Mouse (Mus musculus): Measurements from ENCODE around the gene Ugt1a5. TPM values are rescaled to one million over a fixed set of nuclear protein-coding genes. Genes with fewer than 3 reads are reported as not detected.

Ugt1a5 gene
- polyA plus RNA-seq, 1 experiment from 2014 or later = not detected

GRCm38 (mm10) chr1:88246386-88246785 lies 80.6 kb downstream of the Ugt1a5 start:
- WGBS = 37% methylated on average over 6 of the region's 6 CpGs
- no peak overlapping the region for H3K4me3 ChIP-seq
- no peak for ATAC-seq (ENCODE audit: insufficient number of reproducible peaks, low FRiP score)
- no peak overlapping the region for H3K4me2 ChIP-seq
- H3K9ac ChIP-seq = no peak overlapping the region
- no peaks in the 10 kb centered on the region for H3K4me1 ChIP-seq (replicated peaks)
- peaks cover 93% of the 10 kb centered on the region for H3K9me3 ChIP-seq (replicated peaks)
- H3K27ac ChIP-seq (ENCODE audit: poor library complexity, severe bottlenecking) = no peak overlapping the region
- no peaks in the 10 kb centered on the region for H3K27me3 ChIP-seq (replicated peaks)
- no peaks in the 10 kb centered on the region for H3K36me3 ChIP-seq

GRCm38 (mm10) chr1:88247660-88248059 lies 81.8 kb downstream of the Ugt1a5 start:
- WGBS = 40% methylated on average over 2 of the region's 2 CpGs
- Histone ChIP-seq H3K4me1 (replicated peaks) (no peaks in the 10 kb centered on the region), H3K9me3 (replicated peaks) (peaks cover 95% of the 10 kb centered on the region), H3K27ac (ENCODE audit: poor library complexity, severe bottlenecking) (no peak overlapping the region), H3K9ac (no peak overlapping the region), H3K27me3 (replicated peaks) (no peaks in the 10 kb centered on the region), H3K4me3 (no peak overlapping the region), H3K36me3 (no peaks in the 10 kb centered on the region), H3K4me2 (no peak overlapping the region)
- ATAC-seq (ENCODE audit: insufficient number of reproducible peaks, low FRiP score) = no peak

- Histone ChIP-seq H3K4me3 (no peak overlapping the region), H3K27me3 (replicated peaks) (no peaks in the 10 kb centered on the region), H3K4me1 (replicated peaks) (no peaks in the 10 kb centered on the region), H3K4me2 (no peak overlapping the region), H3K9ac (no peak overlapping the region), H3K9me3 (replicated peaks) (peaks cover 96% of the 10 kb centered on the region), H3K27ac (ENCODE audit: poor library complexity, severe bottlenecking) (no peak overlapping the region), H3K36me3 (no peaks in the 10 kb centered on the region)
- ATAC-seq (ENCODE audit: insufficient number of reproducible peaks, low FRiP score) = no peak
- 62% methylated on average over 4 of the region's 4 CpGs for WGBS
Measured at GRCm38 (mm10) chr1:88248658-88249057, 82.8 kb downstream of the Ugt1a5 start.

GRCm38 (mm10) chr1:88249596-88249995 lies 83.8 kb downstream of the Ugt1a5 start:
- no peaks in the 10 kb centered on the region for H3K36me3 ChIP-seq
- H3K4me3 ChIP-seq = no peak overlapping the region
- no peaks in the 10 kb centered on the region for H3K4me1 ChIP-seq (replicated peaks)
- WGBS = 69% methylated on average over 7 of the region's 7 CpGs
- no peak overlapping the region for H3K4me2 ChIP-seq
- no peak overlapping the region for H3K27ac ChIP-seq (ENCODE audit: poor library complexity, severe bottlenecking)
- H3K9me3 ChIP-seq (replicated peaks) = peaks cover 92% of the 10 kb centered on the region
- ATAC-seq (ENCODE audit: insufficient number of reproducible peaks, low FRiP score) = no peak
- H3K27me3 ChIP-seq (replicated peaks) = no peaks in the 10 kb centered on the region
- no peak overlapping the region for H3K9ac ChIP-seq

DNA sequence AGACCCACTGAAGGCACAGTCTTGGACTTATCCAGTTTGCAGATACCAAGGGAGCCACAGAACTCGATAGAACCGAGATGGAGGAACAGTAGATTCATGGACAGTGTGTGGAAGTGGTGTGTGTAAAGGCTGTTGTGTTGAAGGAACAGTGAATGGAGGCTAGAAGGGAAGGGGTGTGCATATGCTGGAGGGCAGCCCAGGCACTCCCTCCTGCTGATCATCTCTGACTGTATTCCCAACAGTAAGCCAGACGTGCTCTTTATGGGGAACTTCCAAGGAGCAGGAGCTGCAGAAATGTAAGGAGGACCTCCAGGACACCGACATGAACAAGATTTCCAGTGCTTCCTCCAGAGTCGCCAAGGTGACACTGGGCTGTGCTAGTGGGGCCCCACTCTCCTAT lies 84.2 kb downstream of the Ugt1a5 start:
- Histone ChIP-seq H3K36me3 (no peaks in the 10 kb centered on the region), H3K4me2 (no peak overlapping the region), H3K27me3 (replicated peaks) (no peaks in the 10 kb centered on the region), H3K4me3 (no peak overlapping the region), H3K9ac (no peak overlapping the region), H3K4me1 (replicated peaks) (no peaks in the 10 kb centered on the region), H3K9me3 (replicated peaks) (peaks cover 92% of the 10 kb centered on the region), H3K27ac (ENCODE audit: poor library complexity, severe bottlenecking) (no peak overlapping the region)
- no peak for ATAC-seq (ENCODE audit: insufficient number of reproducible peaks, low FRiP score)
- WGBS = 75% methylated on average over 5 of the region's 5 CpGs

- WGBS = 67% methylated on average over 8 of the region's 8 CpGs
- H3K4me3 ChIP-seq = no peak overlapping the region
- no peak overlapping the region for H3K9ac ChIP-seq
- H3K4me1 ChIP-seq (replicated peaks) = no peaks in the 10 kb centered on the region
- H3K9me3 ChIP-seq (replicated peaks) = peaks cover 91% of the 10 kb centered on the region
- no peaks in the 10 kb centered on the region for H3K27me3 ChIP-seq (replicated peaks)
- no peaks in the 10 kb centered on the region for H3K36me3 ChIP-seq
- H3K27ac ChIP-seq (ENCODE audit: poor library complexity, severe bottlenecking) = no peak overlapping the region
- H3K4me2 ChIP-seq = no peak overlapping the region
- ATAC-seq (ENCODE audit: insufficient number of reproducible peaks, low FRiP score) = no peak
Measured at GRCm38 (mm10) chr1:88253106-88253505, 87.3 kb downstream of the Ugt1a5 start.

DNA sequence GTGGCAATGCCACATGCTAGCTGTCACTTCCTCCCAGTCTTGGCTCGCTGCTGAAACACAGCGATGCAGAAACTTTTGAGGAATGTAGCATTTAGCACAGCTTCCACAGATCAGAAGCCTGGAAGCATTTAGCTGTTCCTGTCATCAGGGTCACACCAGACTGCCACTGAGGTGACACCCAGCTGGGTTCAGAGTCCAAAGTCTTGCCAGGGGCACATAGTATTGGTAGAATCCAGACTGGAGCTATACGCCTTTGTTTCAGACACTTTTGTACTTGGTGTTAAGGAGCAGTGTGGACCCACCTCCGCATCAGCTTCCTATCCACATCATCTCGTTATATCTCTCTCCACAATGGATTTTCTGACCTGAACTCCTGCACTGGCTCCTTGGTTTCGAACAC lies 87.7 kb downstream of the Ugt1a5 start:
- peaks cover 91% of the 10 kb centered on the region for H3K9me3 ChIP-seq (replicated peaks)
- no peaks in the 10 kb centered on the region for H3K36me3 ChIP-seq
- ATAC-seq (ENCODE audit: insufficient number of reproducible peaks, low FRiP score) = no peak
- no peaks in the 10 kb centered on the region for H3K4me1 ChIP-seq (replicated peaks)
- H3K4me3 ChIP-seq = no peak overlapping the region
- no peak overlapping the region for H3K4me2 ChIP-seq
- 61% methylated on average over 6 of the region's 6 CpGs for WGBS
- no peaks in the 10 kb centered on the region for H3K27me3 ChIP-seq (replicated peaks)
- H3K9ac ChIP-seq = no peak overlapping the region
- H3K27ac ChIP-seq (ENCODE audit: poor library complexity, severe bottlenecking) = no peak overlapping the region

- ATAC-seq (ENCODE audit: insufficient number of reproducible peaks, low FRiP score) = no peak
- Histone ChIP-seq H3K27ac (ENCODE audit: poor library complexity, severe bottlenecking) (no peak overlapping the region), H3K27me3 (replicated peaks) (no peaks in the 10 kb centered on the region)
Measured at GRCm38 (mm10) chr1:88254793-88255465, 89.1 kb downstream of the Ugt1a5 start.

DNA sequence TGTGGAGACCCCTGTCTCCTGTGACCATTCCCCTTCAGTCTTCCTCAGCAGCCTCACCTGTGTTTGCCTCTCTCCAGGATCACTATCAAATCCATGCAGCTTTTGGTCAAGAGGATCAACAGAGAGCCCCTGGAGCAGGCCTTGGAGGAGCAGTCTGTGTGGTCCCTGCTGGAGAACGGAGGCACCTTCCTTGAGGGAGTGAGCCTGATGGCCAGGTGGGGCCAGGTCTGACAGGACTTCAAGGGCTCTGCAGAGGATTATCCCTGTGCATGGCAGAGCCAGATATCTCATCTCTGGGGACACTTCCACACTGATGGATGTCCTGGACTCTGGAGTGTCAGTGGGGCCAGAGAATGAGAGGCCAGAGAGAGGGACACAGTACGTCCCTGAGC lies 89.7 kb downstream of the Ugt1a5 start:
- peaks cover 11% of the 10 kb centered on the region for H3K4me1 ChIP-seq (replicated peaks)
- H3K27me3 ChIP-seq (replicated peaks) = no peaks in the 10 kb centered on the region
- no peak overlapping the region for H3K4me2 ChIP-seq
- peaks cover 75% of the 10 kb centered on the region for H3K9me3 ChIP-seq (replicated peaks)
- no peak overlapping the region for H3K9ac ChIP-seq
- ATAC-seq (ENCODE audit: insufficient number of reproducible peaks, low FRiP score) = no peak
- no peak overlapping the region for H3K4me3 ChIP-seq
- peaks cover 10% of the 10 kb centered on the region for H3K36me3 ChIP-seq
- no peak overlapping the region for H3K27ac ChIP-seq (ENCODE audit: poor library complexity, severe bottlenecking)
- 57% methylated on average over 2 of the region's 2 CpGs for WGBS

More at GRCm38 (mm10) chr1:88254793-88255465, 89.1 kb downstream of the Ugt1a5 start:
- H3K9me3 ChIP-seq (replicated peaks) = peaks cover 77% of the 10 kb centered on the region
- H3K4me1 ChIP-seq (replicated peaks) = peaks cover 8% of the 10 kb centered on the region
- peaks cover 4% of the 10 kb centered on the region for H3K36me3 ChIP-seq
- H3K9ac ChIP-seq = no peak overlapping the region
- 79% methylated on average over 12 of the region's 12 CpGs for WGBS
- no peak overlapping the region for H3K4me2 ChIP-seq
- no peak overlapping the region for H3K4me3 ChIP-seq

- H3K27ac ChIP-seq (ENCODE audit: poor library complexity, severe bottlenecking) = no peak overlapping the region
- no peaks in the 10 kb centered on the region for H3K27me3 ChIP-seq (replicated peaks)
- no peak overlapping the region for H3K9ac ChIP-seq
- 75% methylated on average over 13 of the region's 13 CpGs for WGBS
- no peak overlapping the region for H3K4me2 ChIP-seq
- H3K4me1 ChIP-seq (replicated peaks) = peaks cover 11% of the 10 kb centered on the region
- no peak overlapping the region for H3K4me3 ChIP-seq
- peaks cover 17% of the 10 kb centered on the region for H3K36me3 ChIP-seq
- peaks cover 68% of the 10 kb centered on the region for H3K9me3 ChIP-seq (replicated peaks)
- no peak for ATAC-seq (ENCODE audit: insufficient number of reproducible peaks, low FRiP score)
Measured at GRCm38 (mm10) chr1:88255989-88256754, 90.4 kb downstream of the Ugt1a5 start.

- Histone ChIP-seq H3K4me2 (no peak overlapping the region), H3K4me3 (no peak overlapping the region), H3K36me3 (peaks cover 26% of the 10 kb centered on the region), H3K4me1 (replicated peaks) (peaks cover 15% of the 10 kb centered on the region), H3K9me3 (replicated peaks) (peaks cover 62% of the 10 kb centered on the region), H3K27ac (ENCODE audit: poor library complexity, severe bottlenecking) (no peak overlapping the region), H3K27me3 (replicated peaks) (no peaks in the 10 kb centered on the region), H3K9ac (no peak overlapping the region)
- 72% methylated on average over 10 of the region's 10 CpGs for WGBS
- ATAC-seq (ENCODE audit: insufficient number of reproducible peaks, low FRiP score) = no peak
Measured at GRCm38 (mm10) chr1:88256886-88257663, 91.3 kb downstream of the Ugt1a5 start.

All from heart, embryonic 12.5 days (tissue).